Mouse (Mus musculus) R1 (cell line): ENCODE data around the gene Fkbp9.
A peak's percentile ranks its signal among the peaks of the same experiment; 100 is the strongest.

Experiments used
- DNase-seq: peaks from one replicate; pipeline ENCODE4 v3.0.0-alpha.2; 2018; ENCODE audit warnings: low read depth, low spot score

The Fkbp9 gene

DNA sequence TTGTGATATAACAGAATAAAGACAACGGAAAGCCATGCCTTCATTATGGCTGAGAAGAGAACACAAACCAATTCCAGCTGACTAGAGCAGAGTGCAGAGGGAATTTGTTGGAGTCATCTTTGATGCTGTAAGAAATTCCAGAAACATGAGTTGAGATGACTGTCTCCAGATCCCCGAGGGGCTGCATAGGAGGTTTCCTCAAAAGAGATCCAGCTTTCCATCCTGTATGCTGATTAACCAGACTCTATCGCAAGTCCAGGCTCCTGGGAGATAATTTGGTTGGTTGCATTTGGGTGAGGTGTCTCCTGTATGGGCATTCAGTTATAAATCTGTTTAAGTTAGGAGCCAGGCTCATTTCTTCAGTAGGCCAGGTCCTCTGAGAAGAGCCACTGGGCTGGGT, 5.8 kb downstream of the Fkbp9 start:
- no peak for DNase-seq

DNA sequence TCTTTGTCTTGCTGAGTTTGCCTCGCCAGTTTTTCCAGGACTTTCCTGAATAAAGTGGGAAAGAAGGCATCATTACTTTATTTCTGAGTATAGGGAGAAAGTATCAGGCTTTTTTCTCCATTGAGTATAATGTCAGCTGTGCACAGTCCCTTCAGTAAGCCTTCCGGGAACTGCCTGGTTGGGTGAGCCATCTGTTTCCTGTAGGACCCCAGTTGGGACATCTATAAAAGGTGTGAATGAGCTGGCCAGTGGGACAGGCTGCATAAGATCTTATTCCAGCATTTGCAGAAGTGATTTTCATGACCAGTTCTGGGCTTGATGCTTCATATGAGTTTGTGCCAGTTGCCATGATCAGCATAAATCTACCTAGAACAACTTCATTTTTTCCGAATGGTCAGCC, 11.4 kb downstream of the Fkbp9 start:
- no peak for DNase-seq

DNA sequence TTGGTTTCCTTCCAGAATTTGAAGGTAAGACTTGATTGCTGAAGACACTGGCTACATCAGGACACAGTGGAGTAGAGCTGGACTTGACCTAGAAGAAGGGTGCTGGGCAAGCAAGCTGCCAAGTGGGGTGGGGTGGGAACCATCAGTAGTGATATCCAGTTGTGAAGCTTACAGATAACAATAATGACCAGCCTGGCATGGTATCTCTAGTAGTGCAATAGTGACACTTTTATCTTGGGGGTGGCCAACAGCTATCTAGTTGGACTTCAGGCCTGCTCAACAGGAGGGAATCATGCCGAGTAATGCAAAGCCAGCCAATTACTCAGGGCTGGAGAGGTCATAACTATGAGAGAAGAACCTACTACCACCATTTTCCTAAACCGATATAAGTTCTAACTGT, 12.5 kb downstream of the Fkbp9 start:
- DNase-seq: no peak

GRCm38 (mm10) chr6:56848974-56849373, 17.1 kb downstream of the Fkbp9 start:
- DNase-seq: peak; percentile 9

DNA sequence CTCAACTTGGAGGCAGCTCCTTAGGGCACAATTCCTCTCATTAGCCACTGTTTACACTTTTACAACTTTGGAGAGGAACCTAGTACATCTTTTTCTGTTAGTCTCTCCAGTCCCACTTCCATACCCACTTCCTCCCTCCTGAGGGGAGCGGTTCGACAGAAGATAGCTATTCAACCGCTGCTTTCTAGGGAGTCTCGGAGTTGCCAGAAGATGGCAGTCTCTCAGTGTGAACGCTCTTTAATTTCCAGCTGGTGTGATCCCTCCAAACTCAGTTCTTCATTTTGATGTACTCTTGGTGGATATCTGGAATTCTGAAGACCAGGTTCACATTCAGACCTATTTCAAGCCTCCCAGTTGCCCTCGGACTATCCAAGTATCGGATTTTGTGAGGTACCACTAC, 18.5 kb downstream of the Fkbp9 start:
- peak; percentile 31 for DNase-seq

DNA sequence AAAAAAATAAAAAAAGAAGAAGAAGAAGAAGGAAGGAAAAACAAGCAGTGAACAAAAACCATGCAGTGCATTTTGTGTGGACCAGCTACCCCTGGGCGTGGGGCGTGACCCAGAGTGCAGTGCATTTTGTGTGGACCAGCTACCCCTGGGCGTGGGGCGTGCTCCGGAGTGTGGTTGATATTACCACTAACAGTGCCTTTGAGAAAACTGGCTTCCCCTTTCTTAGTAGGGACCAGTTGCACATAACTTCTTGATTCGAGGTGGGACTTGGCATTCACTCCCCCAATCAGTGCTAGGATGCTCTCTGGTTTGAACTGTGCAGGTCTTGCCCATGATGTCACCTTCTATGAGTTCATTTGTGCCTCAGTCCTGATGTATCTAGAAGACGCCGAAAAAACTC, 22.9 kb downstream of the Fkbp9 start:
- DNase-seq: no peak

GRCm38 (mm10) chr6:56856748-56857147, 24.9 kb downstream of the Fkbp9 start:
- no peak for DNase-seq

- DNase-seq: no peak
Observed at GRCm38 (mm10) chr6:56860205-56860848, 28.5 kb downstream of the Fkbp9 start.

GRCm38 (mm10) chr6:56866899-56867298, 35.0 kb downstream of the Fkbp9 start:
- peak; percentile 37 for DNase-seq

GRCm38 (mm10) chr6:56868565-56868964, 36.7 kb downstream of the Fkbp9 start:
- peak; percentile 65 for DNase-seq

GRCm38 (mm10) chr6:56870027-56870426, 38.2 kb downstream of the Fkbp9 start:
- DNase-seq: no peak

DNA sequence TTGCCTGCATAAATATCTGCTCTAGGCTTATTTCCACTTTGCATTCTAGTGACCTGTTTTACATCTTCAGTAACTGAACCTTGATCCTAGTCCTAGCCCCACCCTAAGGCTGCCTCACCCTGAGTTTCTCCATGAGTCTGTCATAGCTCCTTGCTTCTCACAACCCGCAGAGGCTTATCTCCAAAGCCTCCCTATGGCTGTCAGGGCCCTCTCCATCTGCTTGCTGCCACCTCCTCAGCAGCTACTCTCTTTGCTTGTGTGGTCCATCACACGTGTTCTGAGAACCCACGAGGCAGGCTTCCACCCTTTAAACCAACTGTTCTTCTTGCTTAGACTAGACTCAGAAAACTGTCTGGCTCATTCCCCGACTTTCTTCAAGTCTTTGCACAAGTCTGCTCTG, 45.0 kb downstream of the Fkbp9 start:
- no peak for DNase-seq

- DNase-seq: no peak
Observed at GRCm38 (mm10) chr6:56877985-56878384, 46.1 kb downstream of the Fkbp9 start.

DNA sequence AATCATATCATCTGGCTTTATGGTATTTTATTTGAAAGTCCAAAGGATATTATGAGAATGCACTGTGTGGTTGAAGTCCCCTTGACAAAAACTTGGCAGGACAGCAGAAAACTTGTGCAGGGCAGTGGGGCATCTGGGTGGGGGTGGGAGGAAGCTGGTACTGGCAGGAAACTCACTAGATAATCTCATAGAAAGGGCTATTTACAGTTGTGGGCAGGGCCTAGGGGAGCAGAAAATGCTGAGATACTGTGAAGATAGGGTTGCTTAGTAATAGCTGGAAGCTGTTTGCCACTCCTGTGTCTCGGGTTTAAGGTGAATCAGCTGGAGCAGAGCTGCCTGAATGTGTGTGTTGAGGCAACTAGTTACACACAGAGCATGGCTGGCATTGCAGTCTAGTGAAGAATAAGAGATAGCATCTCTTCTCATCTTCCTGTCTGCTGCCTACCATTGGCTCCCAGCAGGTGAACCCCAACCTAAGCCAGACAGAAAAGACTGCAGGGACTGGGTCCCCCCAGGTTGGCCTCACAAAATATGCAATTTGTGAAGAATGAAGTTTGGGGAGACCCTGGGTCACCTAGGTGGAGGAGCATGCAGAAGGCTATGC, 47.6 kb downstream of the Fkbp9 start:
- no peak for DNase-seq

- DNase-seq: no peak
Observed at GRCm38 (mm10) chr6:56888561-56888960, 56.7 kb downstream of the Fkbp9 start.

- no peak for DNase-seq
Observed at GRCm38 (mm10) chr6:56890762-56891161, 58.9 kb downstream of the Fkbp9 start.

GRCm38 (mm10) chr6:56899601-56900000, 67.7 kb downstream of the Fkbp9 start:
- DNase-seq: no peak

DNA sequence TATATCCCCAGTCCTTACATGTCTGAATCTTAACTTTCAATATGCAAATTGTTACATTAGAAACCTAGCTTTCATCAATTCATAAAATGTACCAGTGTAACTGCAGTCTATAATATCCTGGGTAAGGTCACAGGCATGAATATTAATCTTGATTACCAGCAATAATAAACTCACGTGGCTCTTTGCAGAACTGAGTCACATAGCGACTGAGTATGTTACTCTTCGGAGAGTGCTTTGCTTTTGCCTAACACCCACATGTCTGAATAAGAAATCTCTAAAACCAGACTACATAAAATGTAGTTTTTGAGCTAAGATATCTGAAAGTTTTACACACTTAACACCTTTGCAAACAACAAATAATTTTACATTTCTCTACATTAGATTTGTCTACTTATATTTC, 69.5 kb downstream of the Fkbp9 start:
- no peak for DNase-seq

DNA sequence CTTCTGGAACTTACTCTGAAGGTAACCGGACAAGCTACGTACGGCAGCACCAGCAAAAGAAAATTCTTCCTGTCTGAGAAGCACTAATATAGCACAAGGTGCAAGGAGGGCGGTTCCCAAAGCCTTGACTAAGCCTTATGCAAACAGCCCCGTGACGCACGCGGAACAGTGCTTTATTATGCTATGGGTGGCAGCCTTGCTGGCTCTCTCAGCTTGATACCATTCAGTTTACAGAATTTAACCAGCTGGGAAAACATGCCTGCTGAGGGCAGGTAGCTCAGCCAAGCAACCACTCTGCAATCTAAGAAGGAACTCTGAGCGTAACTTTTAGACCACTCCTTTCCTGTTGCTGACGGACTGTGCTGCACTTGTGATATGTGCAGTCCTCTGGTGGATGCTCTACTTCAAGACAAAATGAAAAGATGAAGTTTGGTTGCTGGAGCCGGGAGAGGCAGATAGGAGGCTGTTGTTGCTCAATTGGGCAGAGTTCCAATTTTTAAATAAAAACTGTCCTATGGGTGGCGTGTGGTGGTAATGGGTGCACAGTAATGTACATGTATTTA, 70.0 kb downstream of the Fkbp9 start:
- peak; percentile 88 for DNase-seq

- no peak for DNase-seq
Observed at GRCm38 (mm10) chr6:56902606-56903520, 71.0 kb downstream of the Fkbp9 start.

GRCm38 (mm10) chr6:56903831-56904230, 72.0 kb downstream of the Fkbp9 start:
- DNase-seq: no peak

GRCm38 (mm10) chr6:56904330-56904729, 72.5 kb downstream of the Fkbp9 start:
- no peak for DNase-seq
